ENCODE assay signal across 24 mouse cellular contexts in genomic region chr2:37744773-37745395, GRCm38 (mm10). TPM values are rescaled to one million over a fixed set of nuclear protein-coding genes. Genes with fewer than 3 reads are reported as not detected.
"Had no signal": no experiment of that assay in that cellular context is flagged by ENCODE, and none has a peak within 500 bp of the region (broad histone marks: within the 10 kb centered on the region; RNA-seq: fewer than 3 reads in every experiment).

No protein-coding gene starts in this region.

- H3K4me2 ChIP-seq: limb, embryonic 13.5 days; liver, embryonic 12.5 days; liver, embryonic 15.5 days; lung, embryonic 15.5 days; midbrain, embryonic 13.5 days; neural tube, embryonic 13.5 days; stomach, embryonic 15.5 days had no signal

- H3K36me3 ChIP-seq: limb, embryonic 10.5 days; limb, embryonic 13.5 days; liver, embryonic 12.5 days; liver, embryonic 15.5 days; lung, embryonic 15.5 days; midbrain, embryonic 10.5 days; midbrain, embryonic 13.5 days; neural tube, embryonic 13.5 days; stomach, embryonic 15.5 days had no signal

- H3K27me3 ChIP-seq: limb, embryonic 13.5 days; liver, embryonic 15.5 days; lung, embryonic 15.5 days; midbrain, embryonic 13.5 days; neural tube, embryonic 13.5 days; stomach, embryonic 15.5 days had no signal

- DNase-seq: kidney, postnatal 4 days; liver; lung, adult 18-20 months; lung, postnatal 10 days; lung, postnatal 36 days; retina, postnatal 1 day; right cerebral cortex, postnatal 25 days; spleen, adult 18-20 months; thymus, postnatal 25 days had no signal

- H3K27ac ChIP-seq: hindbrain, postnatal 0 days; limb, embryonic 10.5 days; limb, embryonic 13.5 days; liver, embryonic 12.5 days; liver, embryonic 15.5 days; lung, embryonic 15.5 days; midbrain, embryonic 10.5 days; midbrain, embryonic 13.5 days; neural tube, embryonic 13.5 days; stomach, embryonic 15.5 days had no signal

- H3K9ac ChIP-seq: limb, embryonic 13.5 days; liver, embryonic 12.5 days; liver, embryonic 15.5 days; lung, embryonic 15.5 days; midbrain, embryonic 13.5 days; neural tube, embryonic 13.5 days; stomach, embryonic 15.5 days had no signal

- ATAC-seq: hindbrain, postnatal 0 days; inflammation-experienced regulatory T-cells, adult 6 months; intestine, embryonic 16.5 days; liver, embryonic 12.5 days; midbrain, embryonic 13.5 days; midbrain, embryonic 16.5 days had no signal

- H3K4me3 ChIP-seq: limb, embryonic 10.5 days; limb, embryonic 13.5 days; liver, embryonic 12.5 days; liver, embryonic 15.5 days; lung, embryonic 15.5 days; megakaryocyte, embryonic 14.5 days; midbrain, embryonic 10.5 days; midbrain, embryonic 13.5 days; myocyte; neural tube, embryonic 13.5 days; stomach, embryonic 15.5 days had no signal

- H3K9me3 ChIP-seq: limb, embryonic 10.5 days; limb, embryonic 13.5 days; liver, embryonic 12.5 days; liver, embryonic 15.5 days; lung, embryonic 15.5 days; megakaryocyte, embryonic 14.5 days; midbrain, embryonic 10.5 days; midbrain, embryonic 13.5 days; neural tube, embryonic 13.5 days; stomach, embryonic 15.5 days had no signal

- H3K4me1 ChIP-seq: liver, embryonic 12.5 days; liver, embryonic 15.5 days; megakaryocyte, embryonic 14.5 days had no signal

RNA-seq across cellular contexts. Expression of gene Crb2, which starts 31.2 kb away (rescaled TPM):
- polyA plus RNA-seq: inflammation-experienced regulatory T-cells, adult 6 months; myocyte had no signal
